Mouse (Mus musculus) urinary bladder, postnatal 4 days (tissue): Measurements from ENCODE around the gene Ptprg.

ENCODE experiments used
- DNase-seq, 2 experiments: peaks; one replicate each; pipeline ENCODE4 v3.0.0; 2021 to 2022; ENCODE audit warnings: low spot score in 2 of 2

The Ptprg gene

GRCm38 (mm10) chr14:11883142-11883921, 330.0 kb downstream of the Ptprg start:
- DNase-seq = no peak

GRCm38 (mm10) chr14:11883995-11884394, 330.7 kb downstream of the Ptprg start:
- DNase-seq = no peak

DNA sequence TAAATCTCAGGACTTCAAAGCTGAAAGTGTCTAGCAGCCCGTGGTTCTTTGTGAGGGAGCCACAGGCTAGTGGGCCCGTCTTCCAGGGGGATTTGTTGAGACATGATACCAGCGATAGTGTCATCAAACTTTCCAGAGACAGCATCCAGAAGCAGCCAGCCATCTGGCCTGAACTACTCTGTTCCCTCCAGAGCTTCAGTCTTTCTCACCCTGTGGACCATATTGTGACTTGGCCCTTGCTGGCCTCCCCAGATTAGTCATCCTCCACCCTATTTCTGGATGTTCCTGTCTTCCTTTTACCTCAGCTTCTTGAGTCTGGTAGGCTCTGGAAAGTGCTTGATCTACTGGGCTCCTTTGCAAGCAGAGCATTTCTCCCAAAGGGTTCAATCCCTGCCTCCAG, 333.1 kb downstream of the Ptprg start:
- DNase-seq = no peak

GRCm38 (mm10) chr14:11890890-11891289, 337.6 kb downstream of the Ptprg start:
- DNase-seq = no peak

DNA sequence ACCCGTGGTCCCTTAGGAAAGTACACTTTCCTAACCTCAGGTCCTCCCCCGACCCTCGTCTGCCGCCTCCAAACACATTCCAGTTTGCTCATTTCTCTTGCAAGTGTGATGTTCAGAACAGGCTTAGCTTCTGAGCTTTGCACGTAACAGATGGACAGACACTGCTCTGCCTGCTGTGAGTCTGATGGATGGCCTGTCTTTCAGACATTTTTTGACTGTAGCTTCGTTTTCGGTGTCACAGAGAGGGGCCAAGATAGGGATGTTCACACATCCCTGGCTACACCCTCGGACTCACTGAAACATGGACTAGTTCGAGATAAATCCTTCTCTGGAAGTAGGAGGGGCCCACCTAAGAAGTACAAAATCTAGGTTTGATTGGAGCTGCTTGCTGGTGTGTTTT, 339.3 kb downstream of the Ptprg start:
- no peak for DNase-seq

- DNase-seq = no peak
Measured at GRCm38 (mm10) chr14:11895486-11895885, 342.2 kb downstream of the Ptprg start.

DNA sequence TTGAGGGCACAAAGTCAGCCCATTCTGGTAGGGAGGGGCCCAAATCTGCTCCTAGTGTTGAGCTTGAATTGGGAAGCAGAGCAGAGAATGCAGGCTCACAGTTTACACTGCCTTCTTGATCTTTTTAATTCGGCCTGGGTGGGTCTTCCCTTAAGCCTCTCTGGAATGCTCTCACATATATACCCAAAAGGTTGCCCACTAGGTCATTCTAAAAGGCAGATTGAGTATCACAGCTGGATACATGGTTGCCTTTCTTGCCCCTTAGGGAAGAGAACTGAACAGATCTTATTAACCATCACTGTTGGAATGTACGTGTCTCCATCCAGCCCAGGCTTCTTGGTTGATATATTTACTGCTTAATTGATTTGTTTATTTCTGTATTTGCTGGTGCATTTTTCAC, 349.5 kb downstream of the Ptprg start:
- no peak for DNase-seq

DNA sequence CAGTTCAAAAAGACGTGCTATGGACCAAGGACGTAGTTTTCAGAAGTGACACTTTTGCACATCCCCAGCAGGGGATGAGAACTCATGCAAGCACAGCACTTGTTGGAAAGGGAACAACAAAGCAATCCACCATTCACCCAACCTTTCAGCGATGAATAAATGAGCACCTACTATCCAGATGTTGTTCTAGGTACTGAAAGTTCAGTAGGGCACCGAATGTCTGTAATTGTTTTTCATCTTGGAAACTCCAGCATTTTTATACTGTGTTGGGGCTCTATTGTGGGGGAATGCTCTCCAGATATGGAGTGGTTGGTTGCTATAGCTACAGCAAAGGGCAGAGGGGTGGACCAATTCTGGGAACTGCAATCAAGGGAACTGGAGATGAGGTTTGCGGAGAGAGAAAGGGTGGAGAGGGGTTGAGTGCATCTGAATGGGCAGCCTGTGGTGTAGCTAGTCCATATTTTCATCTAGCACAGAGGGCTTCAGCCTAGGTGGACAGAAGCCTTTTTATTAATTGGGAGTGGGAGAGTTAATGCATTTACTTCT, 352.9 kb downstream of the Ptprg start:
- no peak for DNase-seq

GRCm38 (mm10) chr14:11912253-11912652, 358.9 kb downstream of the Ptprg start:
- DNase-seq = no peak

- DNase-seq = no peak
Measured at GRCm38 (mm10) chr14:11917225-11917624, 363.9 kb downstream of the Ptprg start.

GRCm38 (mm10) chr14:11928545-11928944, 375.2 kb downstream of the Ptprg start:
- DNase-seq = no peak

GRCm38 (mm10) chr14:11932517-11932916, 379.2 kb downstream of the Ptprg start:
- DNase-seq = no peak

GRCm38 (mm10) chr14:11934556-11934955, 381.2 kb downstream of the Ptprg start:
- no peak for DNase-seq

GRCm38 (mm10) chr14:11935281-11935680, 381.9 kb downstream of the Ptprg start:
- no peak for DNase-seq

DNA sequence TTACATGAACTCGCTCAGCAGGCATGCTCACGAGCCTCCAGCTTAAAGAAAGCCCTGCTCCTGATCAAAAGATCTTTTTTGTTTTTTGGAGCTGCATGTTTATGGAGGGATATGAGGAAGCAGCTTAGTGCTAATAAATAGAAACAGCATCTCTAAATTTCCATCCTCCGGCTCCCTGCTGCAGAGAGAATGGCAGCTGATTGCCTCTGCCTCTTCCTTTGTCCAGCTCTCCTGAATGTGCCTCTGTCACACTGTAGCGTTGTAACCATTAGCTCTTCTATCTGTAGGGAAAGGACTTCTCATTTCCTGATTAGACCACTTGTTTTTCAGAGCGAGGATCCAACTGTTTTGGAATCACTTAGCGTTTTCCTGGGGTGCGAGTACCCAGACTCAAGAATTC, 382.4 kb downstream of the Ptprg start:
- no peak for DNase-seq

DNA sequence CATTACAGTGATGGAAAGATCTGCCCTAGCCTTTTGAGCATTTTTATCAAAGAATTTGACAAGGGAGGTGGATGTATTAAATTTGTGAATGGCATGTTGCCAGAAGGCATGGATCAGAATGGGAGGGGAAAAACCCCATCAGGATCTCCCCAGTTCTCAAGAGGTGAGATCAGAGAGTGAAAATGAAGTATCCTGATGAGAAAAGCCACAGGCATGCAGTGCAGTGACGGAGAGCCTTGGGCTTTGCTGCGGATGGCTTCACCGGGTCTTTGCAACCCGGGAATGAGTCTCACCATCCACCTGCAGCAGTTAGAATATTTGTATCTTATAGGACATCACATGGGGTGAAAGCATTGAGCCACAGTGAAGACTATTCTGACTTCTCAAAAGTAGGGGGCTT, 385.6 kb downstream of the Ptprg start:
- DNase-seq = no peak

GRCm38 (mm10) chr14:11941989-11942514, 388.7 kb downstream of the Ptprg start:
- no peak for DNase-seq

DNA sequence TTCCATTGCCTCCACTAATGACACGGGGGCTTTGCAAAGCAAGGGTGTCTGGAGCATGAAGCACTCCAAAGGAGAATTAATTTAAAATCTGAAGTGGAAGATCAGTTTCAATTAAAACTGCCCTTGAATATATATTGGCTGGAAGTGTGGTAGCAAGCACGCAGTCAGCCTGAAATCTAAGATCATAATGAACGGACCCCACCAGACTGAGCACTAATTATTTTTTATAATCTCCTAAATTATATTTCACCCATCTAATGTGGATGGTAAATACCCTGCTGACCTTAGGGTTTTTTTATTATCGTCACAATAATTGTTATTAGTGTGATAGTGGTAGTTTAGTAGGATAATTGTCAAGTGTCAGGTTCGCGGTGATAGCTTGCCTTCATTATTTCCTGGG, 397.0 kb downstream of the Ptprg start:
- no peak for DNase-seq

DNA sequence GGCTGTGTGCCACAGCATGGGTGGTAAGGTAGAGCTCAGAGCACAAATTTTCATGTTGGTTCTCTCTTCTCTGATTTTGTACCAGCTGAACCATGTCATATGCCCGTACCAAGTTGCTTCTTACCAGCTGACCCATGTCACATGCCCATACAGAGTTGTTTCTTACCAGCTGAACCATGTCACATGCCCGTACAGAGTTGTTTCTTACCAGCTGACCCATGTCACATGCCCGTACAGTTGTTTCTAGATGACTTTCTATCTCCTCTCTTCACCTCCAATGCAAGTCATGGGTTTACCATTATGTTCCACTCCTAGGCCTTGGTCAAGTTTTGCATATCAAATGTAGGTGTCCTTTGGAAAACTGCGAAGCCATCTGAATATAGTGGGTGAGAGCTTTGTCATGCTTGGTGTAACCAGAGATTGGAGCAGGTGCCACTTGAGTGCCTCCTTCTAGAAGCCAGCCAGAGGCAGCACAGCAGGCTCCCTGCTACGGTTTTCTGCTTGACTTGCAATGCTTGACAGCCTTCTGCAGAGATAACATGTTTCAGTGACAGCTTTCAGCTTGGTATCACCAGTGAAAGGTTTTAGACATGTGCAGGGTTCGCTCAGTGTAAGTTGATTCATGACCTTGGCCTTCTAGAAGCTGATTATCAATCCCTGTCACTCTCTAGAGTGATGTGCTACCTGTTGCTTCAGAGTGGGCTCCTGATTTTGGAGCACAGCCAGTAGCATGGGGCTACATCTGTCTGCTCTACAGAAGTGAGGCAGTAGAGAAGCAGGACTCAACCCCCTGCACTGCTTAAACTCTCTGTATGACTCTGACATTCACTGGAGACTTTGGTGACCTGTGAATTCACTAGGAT, 401.9 kb downstream of the Ptprg start:
- no peak for DNase-seq

- no peak for DNase-seq
Measured at GRCm38 (mm10) chr14:11960269-11961121, 407.2 kb downstream of the Ptprg start.

- no peak for DNase-seq
Measured at GRCm38 (mm10) chr14:11962101-11962500, 408.8 kb downstream of the Ptprg start.

DNA sequence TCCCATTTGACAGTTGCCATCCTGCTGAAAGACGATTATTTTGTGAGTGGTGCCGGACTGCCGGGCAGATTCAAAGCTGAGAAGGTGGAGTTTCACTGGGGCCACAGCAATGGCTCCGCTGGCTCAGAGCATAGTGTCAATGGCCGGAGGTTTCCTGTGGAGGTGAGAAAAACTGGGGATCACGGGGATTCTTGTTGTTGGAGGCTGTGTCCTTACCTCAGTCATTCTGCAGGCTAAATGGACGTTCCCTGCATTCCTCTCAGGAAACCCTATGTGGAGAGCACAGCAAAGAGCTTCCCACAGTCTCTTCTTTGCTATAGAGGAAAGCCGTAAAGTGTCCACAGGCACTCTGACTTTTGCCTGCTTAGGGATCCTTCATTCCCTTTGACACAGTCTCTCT, 409.2 kb downstream of the Ptprg start:
- DNase-seq = no peak
